Mouse (Mus musculus) G1E (cell line): ENCODE measurements at regions not wholly inside any gene's neighbourhood (a gene's known extent, or its start where the extent isn't known, plus 50 kb on each side); places are given as distances from the start of the nearest gene placed in this dataset.

Source experiments
- ATAC-seq: 2 replicates; pipeline ENCODE4 v1.8.0; 2016; ENCODE audit warnings: mild to moderate bottlenecking; ENCODE audit not compliant: insufficient number of reproducible peaks, poor library complexity, low FRiP score, severe bottlenecking; ENCODE audit errors: extremely low read depth
- DNase-seq: peaks from one replicate; pipeline ENCODE4 v3.0.0; 2012; ENCODE audit warnings: low spot score
- H3K27me3 ChIP-seq: 2 replicates; pipeline ENCODE4 v1.6.1; 2012; ENCODE audit warnings: mild to moderate bottlenecking, low read length, inconsistent platforms; ENCODE audit not compliant: insufficient read depth
- H3K36me3 ChIP-seq: replicated peaks from 2 replicates; pipeline ENCODE3; 2012; ENCODE audit warnings: mild to moderate bottlenecking, inconsistent platforms
- H3K4me1 ChIP-seq: 2 replicates; pipeline ENCODE4 v1.6.1; 2012; ENCODE audit warnings: low read depth, low read length, inconsistent platforms, mixed read lengths; ENCODE audit not compliant: insufficient read depth
- H3K4me3 ChIP-seq: 2 replicates; pipeline ENCODE4 v1.5.1; 2012; ENCODE audit warnings: low read depth, mild to moderate bottlenecking, inconsistent platforms, low read length, moderate library complexity, mixed read lengths
- H3K9me3 ChIP-seq: replicated peaks from 2 replicates; pipeline ENCODE4 v1.6.1; 2012; ENCODE audit warnings: inconsistent platforms
- CTCF ChIP-seq: IDR thresholded peaks from 2 replicates; pipeline ENCODE4 v1.5.1; 2012; ENCODE audit warnings: low read depth, low read length, inconsistent platforms, mixed read lengths
- GATA1 ChIP-seq: IDR thresholded peaks from 2 replicates; pipeline ENCODE4 v1.6.1; 2012; ENCODE audit warnings: borderline replicate concordance, low read length, inconsistent platforms, mixed read lengths
- GATA2 ChIP-seq: IDR thresholded peaks from 2 replicates; pipeline ENCODE4 v1.6.1; 2012; ENCODE audit warnings: low read depth, low read length, inconsistent platforms, borderline replicate concordance
- POLR2AphosphoS5 ChIP-seq: IDR thresholded peaks from 2 replicates; pipeline ENCODE4 v1.6.1; 2012; ENCODE audit warnings: low read depth, low read length, inconsistent platforms; ENCODE audit not compliant: insufficient replicate concordance
- TAL1 ChIP-seq: conservative IDR thresholded peaks from 2 replicates; pipeline ENCODE4 v1.6.1; 2012; ENCODE audit warnings: low read depth, low read length, inconsistent platforms, mixed read lengths

GRCm38 (mm10) chr14:67484533-67485448 lies 1475.8 kb upstream of the Gulo start:
- peaks cover 54% of the 10 kb centered on the region for H3K9me3 ChIP-seq
- no peak for ATAC-seq

More at GRCm38 (mm10) chr14:67484533-67485448, 1475.8 kb upstream of the Gulo start:
- Histone ChIP-seq H3K4me3 (no peak overlapping the region), H3K27me3 (no peaks in the 10 kb centered on the region), H3K36me3 (no peaks in the 10 kb centered on the region), H3K4me1 (no peaks in the 10 kb centered on the region)
- DNase-seq, result no peak
- TF ChIP-seq GATA2, result no peak
- no peak for TF ChIP-seq CTCF
- TF ChIP-seq GATA1, result no peak
- no peak for TF ChIP-seq POLR2AphosphoS5
- no peak for TF ChIP-seq TAL1
